Mouse (Mus musculus) intestine, embryonic 14.5 days (tissue): ENCODE data around the gene Nod2. TPM values are rescaled to one million over a fixed set of nuclear protein-coding genes. Genes with fewer than 3 reads are reported as not detected.

ENCODE experiments used
- ATAC-seq: fragments of 200-750 bp; cut with Nextera tagmentation; replicated peaks from 2 replicates; pipeline ENCODE4 v1.8.0; 2017; ENCODE audit warnings: low read depth, moderate number of reproducible peaks, moderate TSS enrichment, moderate library complexity; ENCODE audit not compliant: low FRiP score, low TSS enrichment
- DNase-seq: peaks from one replicate; pipeline ENCODE4 v3.0.0-alpha.2; 2018; ENCODE audit warnings: low spot score
- H3K27ac ChIP-seq: fragments of 300-500 bp; sonication (generic); 2 replicates; pipeline ENCODE4 v1.5.1; 2014; ENCODE audit warnings: low read depth, mild to moderate bottlenecking, control low read depth
- H3K27me3 ChIP-seq: fragments of 300-500 bp; sonication (generic); replicated peaks from 2 replicates; pipeline ENCODE4 v1.6.1; 2014; ENCODE audit warnings: low read length, control low read depth; ENCODE audit not compliant: control insufficient read depth, insufficient read depth
- H3K36me3 ChIP-seq: fragments of 300-500 bp; sonication (generic); 2 replicates; pipeline ENCODE4 v1.6.1; 2014; ENCODE audit warnings: low read length, control low read depth; ENCODE audit not compliant: control insufficient read depth, insufficient read depth
- H3K4me1 ChIP-seq: fragments of 300-500 bp; sonication (generic); replicated peaks from 2 replicates; pipeline ENCODE4 v1.6.1; 2014; ENCODE audit warnings: low read length, control low read depth, mixed read lengths; ENCODE audit not compliant: control insufficient read depth, insufficient read depth
- H3K4me2 ChIP-seq: fragments of 300-500 bp; sonication (generic); 2 replicates; pipeline ENCODE4 v1.6.1; 2014; ENCODE audit warnings: low read length
- H3K4me3 ChIP-seq: fragments of 300-500 bp; sonication (generic); 2 replicates; pipeline ENCODE4 v1.5.1; 2014; ENCODE audit warnings: low read depth, low read length, control low read depth, mixed read lengths
- H3K9ac ChIP-seq: fragments of 300-500 bp; sonication (generic); 2 replicates; pipeline ENCODE4 v1.6.1; 2014; ENCODE audit warnings: mild to moderate bottlenecking, low read length
- H3K9me3 ChIP-seq: fragments of 300-500 bp; sonication (generic); 2 replicates; pipeline ENCODE4 v1.6.1; 2016; ENCODE audit warnings: low read length, control low read depth; ENCODE audit not compliant: control insufficient read depth
- WGBS: fragments of 180-500 bp; shearing (Covaris S2); extraction: QIAGEN DNeasy Blood & Tissue Kit; methylation state at CpG from one replicate; pipeline ENCODE4 v1.1.7; 2014; 5-methylcytosine and 5-hydroxymethylcytosine counted together
- polyA plus RNA-seq: library from polyadenylated mRNA; unstranded; fragments of >200 nt; fragmentation: Nextera tagmentation; extraction: Ambion mirVana; gene quantifications from 2 replicates; pipeline ENCODE4 v1.2.1, GENCODE M21; 2014

Nod2 gene
- 0.12 and 0.22 TPM in 2 replicates for polyA plus RNA-seq

- Histone ChIP-seq H3K9me3 (no peaks in the 10 kb centered on the region), H3K4me3 (peak within 1 kb of the TSS; percentile 33), H3K27ac (no peak within 1 kb of the TSS), H3K27me3 (no peaks in the 10 kb centered on the region), H3K9ac (peak within 1 kb of the TSS; percentile 30; the same call in 1 of the 2 replicates), H3K36me3 (no peaks in the 10 kb centered on the region), H3K4me2 (peak within 1 kb of the TSS; percentile 68), H3K4me1 (no peaks in the 10 kb centered on the region; the same call in 1 of the 2 replicates)
- WGBS = 9% methylated on average over 33 of the region's 33 CpGs
- DNase-seq (peak; percentile 92), ATAC-seq (peak; percentile 95)
These were observed at the start of gene Nod2 for GRCm38 (mm10) chr8:88646837-88647778. Gene Nod2, plus strand, starts transcription at chr8:88647315.

GRCm38 (mm10) chr8:88598578-88598977, 48.5 kb upstream of the Nod2 start:
- Histone ChIP-seq H3K4me1 (peaks cover 6% of the 10 kb centered on the region), H3K36me3 (no peaks in the 10 kb centered on the region), H3K27me3 (no peaks in the 10 kb centered on the region), H3K4me2 (no peak overlapping the region), H3K9ac (no peak overlapping the region), H3K4me3 (no peak overlapping the region), H3K9me3 (0 out of 2 replicates have a peak, but pooled peaks cover 5% of the 10 kb centered on the region), H3K27ac (no peak overlapping the region)
- DNase-seq = no peak
- WGBS = 63% methylated on average over 5 of the region's 5 CpGs
- ATAC-seq = no peak

- Histone ChIP-seq H3K4me2 (no peak overlapping the region), H3K4me1 (peaks cover 12% of the 10 kb centered on the region), H3K36me3 (no peaks in the 10 kb centered on the region), H3K4me3 (no peak overlapping the region), H3K27ac (no peak overlapping the region), H3K27me3 (no peaks in the 10 kb centered on the region), H3K9me3 (0 out of 2 replicates have a peak, but pooled peaks cover 5% of the 10 kb centered on the region), H3K9ac (no peak overlapping the region)
- 88% methylated on average over 7 of the region's 7 CpGs for WGBS
- DNase-seq (no peak), ATAC-seq (no peak)
These were observed 47.6 kb upstream of the Nod2 start for GRCm38 (mm10) chr8:88599491-88599890.

- peak overlapping the region; percentile 29; the same call in 1 of the 2 replicates for H3K27ac ChIP-seq
These were observed 43.6 kb upstream of the Nod2 start for GRCm38 (mm10) chr8:88603446-88603989.

GRCm38 (mm10) chr8:88604065-88605038, 42.8 kb upstream of the Nod2 start:
- peak overlapping the region; percentile 13 for H3K4me3 ChIP-seq
- no peaks in the 10 kb centered on the region for H3K27me3 ChIP-seq
- H3K27ac ChIP-seq = peak overlapping the region; percentile 47; the same call in 1 of the 2 replicates
- H3K9ac ChIP-seq = no peak overlapping the region
- DNase-seq (peak; percentile 82), ATAC-seq (peak; percentile 83)
- 0 out of 2 replicates have a peak, but pooled peaks cover 5% of the 10 kb centered on the region for H3K9me3 ChIP-seq
- H3K4me2 ChIP-seq = peak overlapping the region; percentile 47
- H3K4me1 ChIP-seq = peaks cover 21% of the 10 kb centered on the region
- H3K36me3 ChIP-seq = no peaks in the 10 kb centered on the region
- 8% methylated on average over 20 of the region's 20 CpGs for WGBS

More at GRCm38 (mm10) chr8:88603446-88603989, 43.6 kb upstream of the Nod2 start:
- ATAC-seq (no peak), DNase-seq (no peak)
- H3K9me3 ChIP-seq = 0 out of 2 replicates have a peak, but pooled peaks cover 5% of the 10 kb centered on the region
- H3K4me1 ChIP-seq = peaks cover 21% of the 10 kb centered on the region
- 15% methylated on average over 10 of the region's 10 CpGs for WGBS
- H3K27me3 ChIP-seq = no peaks in the 10 kb centered on the region
- peak overlapping the region; percentile 47 for H3K4me2 ChIP-seq
- H3K4me3 ChIP-seq = peak overlapping the region; percentile 13
- H3K36me3 ChIP-seq = no peaks in the 10 kb centered on the region
- H3K9ac ChIP-seq = no peak overlapping the region

GRCm38 (mm10) chr8:88605361-88606040, 41.6 kb upstream of the Nod2 start:
- H3K4me3 ChIP-seq = no peak overlapping the region
- no peak overlapping the region for H3K4me2 ChIP-seq
- no peak overlapping the region for H3K9ac ChIP-seq
- H3K27me3 ChIP-seq = no peaks in the 10 kb centered on the region
- no peaks in the 10 kb centered on the region for H3K36me3 ChIP-seq
- 0 out of 2 replicates have a peak, but pooled peaks cover 5% of the 10 kb centered on the region for H3K9me3 ChIP-seq
- H3K4me1 ChIP-seq = peaks cover 21% of the 10 kb centered on the region
- 41% methylated on average over 13 of the region's 13 CpGs for WGBS
- no peak overlapping the region for H3K27ac ChIP-seq
- no peak for ATAC-seq
- DNase-seq = no peak

- Histone ChIP-seq H3K27me3 (no peaks in the 10 kb centered on the region), H3K27ac (no peak overlapping the region), H3K4me1 (peaks cover 10% of the 10 kb centered on the region; the same call in 1 of the 2 replicates), H3K9me3 (no peaks in the 10 kb centered on the region), H3K4me2 (no peak overlapping the region), H3K9ac (no peak overlapping the region), H3K4me3 (no peak overlapping the region), H3K36me3 (no peaks in the 10 kb centered on the region)
- no peak for DNase-seq
- no peak for ATAC-seq
- WGBS = 81% methylated on average over 8 of the region's 8 CpGs
These were observed 38.1 kb upstream of the Nod2 start for GRCm38 (mm10) chr8:88609036-88609435.
